Mouse (Mus musculus) stomach, embryonic 14.5 days (tissue): ENCODE results near the gene Ypel4. TPM values are rescaled to one million over a fixed set of nuclear protein-coding genes. Genes with fewer than 3 reads are reported as not detected.

Experiments
- ATAC-seq: fragments of 200-750 bp; cut with Nextera tagmentation; 2 replicates; pipeline ENCODE4 v1.8.0; 2017; ENCODE audit warnings: low read depth, moderate TSS enrichment; ENCODE audit not compliant: insufficient number of reproducible peaks, insufficient read depth, low FRiP score
- H3K27ac ChIP-seq: fragments of 300-500 bp; sonication (generic); 2 replicates; pipeline ENCODE4 v1.5.1; 2014; ENCODE audit warnings: mild to moderate bottlenecking, low read length, moderate library complexity, mixed read lengths
- H3K27me3 ChIP-seq: fragments of 300-500 bp; sonication (generic); 2 replicates; pipeline ENCODE4 v1.6.1; 2014; ENCODE audit warnings: low read length, control low read depth, mixed read lengths; ENCODE audit not compliant: control insufficient read depth, insufficient read depth
- H3K36me3 ChIP-seq: fragments of 300-500 bp; sonication (generic); 2 replicates; pipeline ENCODE4 v1.6.1; 2014; ENCODE audit warnings: mild to moderate bottlenecking, control low read depth, low read length, moderate library complexity, mixed read lengths; ENCODE audit not compliant: control insufficient read depth, insufficient read depth
- H3K4me1 ChIP-seq: fragments of 300-500 bp; sonication (generic); 2 replicates; pipeline ENCODE4 v1.6.1; 2014; ENCODE audit warnings: low read length, control low read depth, mixed read lengths; ENCODE audit not compliant: control insufficient read depth, insufficient read depth
- H3K4me2 ChIP-seq: fragments of 300-500 bp; sonication (generic); replicated peaks from 2 replicates; pipeline ENCODE4 v1.6.1; 2014; ENCODE audit warnings: low read depth, low read length, control low read depth
- H3K4me3 ChIP-seq: fragments of 300-500 bp; sonication (generic); 2 replicates; pipeline ENCODE4 v1.5.1; 2014; ENCODE audit warnings: low read depth, low read length, control low read depth
- H3K9ac ChIP-seq: fragments of 300-500 bp; sonication (generic); replicated peaks from 2 replicates; pipeline ENCODE4 v1.6.1; 2014; ENCODE audit warnings: low read depth, mild to moderate bottlenecking, control low read depth, low read length, moderate library complexity, mixed read lengths
- H3K9me3 ChIP-seq: fragments of 300-500 bp; sonication (generic); 2 replicates; pipeline ENCODE4 v1.6.1; 2016; ENCODE audit warnings: low read depth, low read length, control low read depth; ENCODE audit not compliant: control insufficient read depth
- WGBS: fragments of 180-500 bp; shearing (Covaris S2); extraction: QIAGEN DNeasy Blood & Tissue Kit; methylation state at CpG from one replicate; pipeline ENCODE4 v1.1.7; 2014; 5-methylcytosine and 5-hydroxymethylcytosine counted together
- polyA plus RNA-seq: library from polyadenylated mRNA; unstranded; fragments of >200 nt; fragmentation: Nextera tagmentation; extraction: Ambion mirVana; gene quantifications from 2 replicates; pipeline ENCODE4 v1.2.1, GENCODE M21; 2014

Gene Ypel4
- polyA plus RNA-seq = 9.3 and 10.7 TPM in 2 replicates

- peak within 1 kb of the TSS; percentile 52 for H3K27ac ChIP-seq
Observed at GRCm38 (mm10) chr2:84733579-84734300, at the start of gene Ypel4. Gene Ypel4 (plus strand): TSS chr2:84734058.

GRCm38 (mm10) chr2:84688080-84688844 lies 45.6 kb upstream of the Ypel4 start:
- no peak overlapping the region for H3K9ac ChIP-seq
- H3K36me3 ChIP-seq = peaks cover 71% of the 10 kb centered on the region
- WGBS = 67% methylated on average over 2 of the region's 2 CpGs
- no peak overlapping the region for H3K4me2 ChIP-seq
- ATAC-seq = no peak
- H3K27ac ChIP-seq = no peak overlapping the region
- no peaks in the 10 kb centered on the region for H3K4me1 ChIP-seq
- H3K4me3 ChIP-seq = no peak overlapping the region
- H3K9me3 ChIP-seq = no peaks in the 10 kb centered on the region
- no peaks in the 10 kb centered on the region for H3K27me3 ChIP-seq

More at GRCm38 (mm10) chr2:84733579-84734300, at the start of gene Ypel4:
- peak; percentile 30; the same call in 1 of the 2 replicates for ATAC-seq
- Histone ChIP-seq H3K9ac (peak within 1 kb of the TSS; percentile 38; the same call in 1 of the 2 replicates), H3K4me2 (peak within 1 kb of the TSS; percentile 66), H3K27me3 (no peaks in the 10 kb centered on the region), H3K9me3 (no peaks in the 10 kb centered on the region), H3K4me1 (peaks cover 32% of the 10 kb centered on the region), H3K4me3 (peak within 1 kb of the TSS; percentile 39), H3K36me3 (no peaks in the 10 kb centered on the region)
- WGBS = 4% methylated on average over 8 of the region's 8 CpGs

GRCm38 (mm10) chr2:84690050-84690449 lies 43.8 kb upstream of the Ypel4 start:
- H3K4me1 ChIP-seq = no peaks in the 10 kb centered on the region
- no peak for ATAC-seq
- H3K27ac ChIP-seq = no peak overlapping the region
- no peak overlapping the region for H3K4me2 ChIP-seq
- no peak overlapping the region for H3K4me3 ChIP-seq
- no peaks in the 10 kb centered on the region for H3K27me3 ChIP-seq
- no peaks in the 10 kb centered on the region for H3K9me3 ChIP-seq
- H3K9ac ChIP-seq = no peak overlapping the region
- peaks cover 83% of the 10 kb centered on the region for H3K36me3 ChIP-seq
- 93% methylated on average over 12 of the region's 12 CpGs for WGBS

- Histone ChIP-seq H3K27ac (no peak overlapping the region), H3K9me3 (no peaks in the 10 kb centered on the region), H3K4me1 (no peaks in the 10 kb centered on the region), H3K36me3 (peaks cover 56% of the 10 kb centered on the region), H3K4me2 (no peak overlapping the region), H3K4me3 (no peak overlapping the region), H3K27me3 (no peaks in the 10 kb centered on the region), H3K9ac (no peak overlapping the region)
- 82% methylated on average over 5 of the region's 5 CpGs for WGBS
- ATAC-seq = peak; percentile 63; the same call in 1 of the 2 replicates
Observed at GRCm38 (mm10) chr2:84695007-84695695, 38.7 kb upstream of the Ypel4 start.

- H3K4me2 ChIP-seq = no peak overlapping the region
- no peaks in the 10 kb centered on the region for H3K9me3 ChIP-seq
- no peak overlapping the region for H3K4me3 ChIP-seq
- H3K27ac ChIP-seq = no peak overlapping the region
- H3K36me3 ChIP-seq = peaks cover 30% of the 10 kb centered on the region
- ATAC-seq = no peak
- 91% methylated on average over 1 of the region's 1 CpGs for WGBS
- no peaks in the 10 kb centered on the region for H3K27me3 ChIP-seq
- H3K4me1 ChIP-seq = 0 out of 2 replicates have a peak, but pooled peaks cover 4% of the 10 kb centered on the region
- H3K9ac ChIP-seq = no peak overlapping the region
Observed at GRCm38 (mm10) chr2:84703497-84703896, 30.4 kb upstream of the Ypel4 start.

GRCm38 (mm10) chr2:84704329-84704728 lies 29.5 kb upstream of the Ypel4 start:
- Histone ChIP-seq H3K9ac (no peak overlapping the region), H3K4me2 (no peak overlapping the region), H3K9me3 (no peaks in the 10 kb centered on the region), H3K4me3 (no peak overlapping the region), H3K4me1 (0 out of 2 replicates have a peak, but pooled peaks cover 4% of the 10 kb centered on the region), H3K27ac (peak overlapping the region; percentile 63; the same call in 1 of the 2 replicates), H3K36me3 (peaks cover 35% of the 10 kb centered on the region), H3K27me3 (no peaks in the 10 kb centered on the region)
- 84% methylated on average over 5 of the region's 5 CpGs for WGBS
- no peak for ATAC-seq

- Histone ChIP-seq H3K4me2 (no peak overlapping the region), H3K27ac (peak overlapping the region; percentile 63; the same call in 1 of the 2 replicates), H3K27me3 (no peaks in the 10 kb centered on the region), H3K4me1 (0 out of 2 replicates have a peak, but pooled peaks cover 4% of the 10 kb centered on the region), H3K9me3 (no peaks in the 10 kb centered on the region), H3K36me3 (peaks cover 40% of the 10 kb centered on the region), H3K4me3 (no peak overlapping the region), H3K9ac (no peak overlapping the region)
- 73% methylated on average over 1 of the region's 1 CpGs for WGBS
- 0 out of 2 replicates have a peak, but pooled peaks have one; percentile 23 for ATAC-seq
Observed at GRCm38 (mm10) chr2:84705295-84705694, 28.6 kb upstream of the Ypel4 start.

- H3K36me3 ChIP-seq = peaks cover 41% of the 10 kb centered on the region
- no peak for ATAC-seq
- 80% methylated on average over 1 of the region's 1 CpGs for WGBS
Observed at GRCm38 (mm10) chr2:84707523-84707922, 26.3 kb upstream of the Ypel4 start.

More at GRCm38 (mm10) chr2:84707523-84707922, 26.3 kb upstream of the Ypel4 start:
- Histone ChIP-seq H3K9me3 (no peaks in the 10 kb centered on the region), H3K4me3 (no peak overlapping the region), H3K4me2 (no peak overlapping the region), H3K27me3 (no peaks in the 10 kb centered on the region), H3K9ac (no peak overlapping the region), H3K27ac (no peak overlapping the region), H3K4me1 (0 out of 2 replicates have a peak, but pooled peaks cover 4% of the 10 kb centered on the region)
